Mouse (Mus musculus): ENCODE results near the gene D1Ertd622e.
A peak's percentile ranks its signal among the peaks of the same experiment; 100 is the strongest.

The D1Ertd622e gene

DNA sequence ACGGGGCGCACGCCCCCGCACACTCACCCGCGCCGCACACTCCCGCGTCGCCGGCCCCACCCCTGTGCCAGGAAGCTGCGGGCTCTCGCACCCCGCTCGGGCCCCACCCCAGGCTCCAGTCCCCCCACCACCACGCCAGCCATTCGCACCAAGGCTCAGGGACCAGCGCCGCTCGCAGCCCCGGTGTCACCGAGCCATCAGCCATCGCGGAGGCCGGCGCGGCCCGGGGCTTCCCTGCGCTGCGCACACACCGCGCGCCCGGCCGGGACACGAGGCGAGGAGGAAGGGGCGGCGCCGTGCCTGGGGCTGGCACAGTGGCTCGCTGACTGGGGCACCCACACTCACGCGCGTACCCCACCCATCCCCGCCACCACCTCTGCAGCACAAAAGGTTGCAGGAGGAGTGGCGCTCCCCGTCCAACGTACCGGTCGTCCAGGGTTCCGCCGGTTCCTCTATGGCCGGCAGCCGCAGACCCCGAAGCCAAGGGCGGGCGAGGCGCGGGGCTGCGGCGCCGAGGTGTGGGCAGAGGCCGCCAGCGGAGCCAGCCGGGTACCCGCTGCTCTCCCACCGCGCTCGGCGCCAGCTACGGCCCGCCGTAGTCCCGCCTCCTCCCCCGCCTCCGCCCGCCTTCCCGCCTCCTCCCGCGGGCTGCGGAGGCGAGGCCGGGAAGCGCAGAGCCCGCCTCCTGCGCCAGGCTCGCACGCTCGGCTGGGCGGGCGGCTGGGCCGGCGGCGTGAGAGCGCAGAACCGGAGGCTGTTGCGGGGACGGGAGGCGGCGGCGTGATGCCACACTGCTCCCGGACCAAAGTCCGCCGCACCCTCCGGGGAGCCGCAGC is at the start of gene D1Ertd622e:
Gene D1Ertd622e, minus strand, starts transcription at position 669 of the 836 bp plus-strand sequence.
- peak; percentile 81 for DNase-seq (ENCODE audit: low spot score)

DNA sequence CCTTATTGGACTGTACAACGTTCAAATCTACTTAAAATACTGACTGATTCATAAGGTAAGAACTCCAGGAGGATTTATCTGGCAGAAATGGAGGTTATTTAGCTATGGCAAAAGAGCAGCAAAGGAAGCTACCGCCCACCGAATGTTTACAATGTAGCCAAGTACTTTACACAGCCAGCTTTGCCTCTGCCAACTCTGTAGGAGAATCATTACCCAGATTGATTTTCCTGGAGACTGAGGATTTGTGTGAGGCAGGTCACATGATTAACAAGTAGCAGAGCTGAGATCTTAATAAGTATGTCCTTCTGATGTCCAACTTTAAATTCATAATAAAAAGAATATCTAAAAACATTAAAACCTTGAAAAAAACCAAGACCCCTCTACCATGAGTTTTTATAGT is 48.6 kb upstream of the D1Ertd622e start:
- DNase-seq (ENCODE audit: low spot score) = no peak

DNA sequence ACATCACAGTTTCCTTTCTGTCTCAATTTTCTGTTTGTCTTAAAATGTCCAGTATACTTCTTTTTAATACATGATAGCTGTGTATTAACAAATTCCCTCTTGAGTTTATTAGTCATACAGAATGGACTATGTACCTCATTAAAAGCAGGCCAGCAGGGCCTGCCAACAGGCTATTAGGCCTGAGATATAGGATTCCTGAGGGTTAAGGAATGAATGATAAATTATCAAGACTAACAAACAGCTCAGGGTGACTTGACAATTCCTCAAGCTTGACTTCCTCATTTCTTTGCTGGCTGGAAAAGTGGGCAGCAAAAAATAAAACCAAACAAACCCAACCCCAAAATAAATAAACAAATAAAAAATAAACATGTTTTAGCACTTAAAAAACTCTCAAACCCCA is 43.5 kb upstream of the D1Ertd622e start:
- no peak for DNase-seq (ENCODE audit: low spot score)

DNA sequence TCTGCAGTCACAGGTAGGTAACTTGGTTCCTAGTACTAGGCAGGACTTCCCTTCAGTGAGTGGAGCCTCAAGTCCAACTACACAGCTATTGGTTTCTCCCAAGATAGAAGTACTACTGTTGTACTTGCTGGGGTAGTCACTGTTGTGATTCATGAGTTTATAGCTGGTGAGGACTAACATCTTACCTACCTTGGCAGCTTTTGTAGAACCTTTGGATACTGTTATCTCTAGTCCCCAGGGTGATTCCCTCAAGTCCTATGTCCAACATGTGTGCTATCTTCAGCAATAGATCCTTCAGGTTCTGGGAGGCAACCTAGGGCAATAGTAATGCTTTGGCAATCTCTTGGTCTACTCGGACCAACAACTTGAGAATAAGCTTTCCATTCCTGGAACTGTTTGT is 42.8 kb upstream of the D1Ertd622e start:
- DNase-seq (ENCODE audit: low spot score) = no peak

DNA sequence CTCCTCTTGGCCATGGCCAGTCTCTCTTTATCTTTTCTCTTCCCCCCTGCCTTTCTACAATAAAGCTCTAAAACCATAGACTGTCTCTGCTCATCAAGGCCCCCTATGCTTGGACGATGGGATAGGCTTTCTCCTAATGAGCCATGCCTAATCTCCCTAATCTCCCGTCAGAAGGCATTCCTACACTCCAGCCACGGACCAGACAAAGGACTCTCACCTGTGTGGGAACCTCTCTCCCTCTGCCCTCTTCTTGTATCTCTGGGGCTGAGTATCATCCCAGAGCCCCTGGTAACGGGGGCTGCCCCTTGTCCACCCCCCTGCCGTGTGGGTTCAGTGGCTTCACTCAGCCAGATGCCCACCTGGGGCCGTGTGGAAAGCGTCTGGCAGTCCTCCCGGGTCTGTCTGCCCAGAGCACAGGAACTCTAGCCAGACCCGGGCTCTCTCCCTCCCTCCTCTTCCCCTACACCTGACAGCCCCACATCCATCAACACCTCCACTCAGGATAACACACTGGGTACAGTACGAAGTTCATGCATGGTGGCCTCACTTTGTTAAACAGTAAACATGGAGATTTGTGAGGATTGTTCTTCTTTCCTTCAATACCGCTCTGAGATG is 37.2 kb upstream of the D1Ertd622e start:
- DNase-seq (ENCODE audit: low spot score) = no peak

DNA sequence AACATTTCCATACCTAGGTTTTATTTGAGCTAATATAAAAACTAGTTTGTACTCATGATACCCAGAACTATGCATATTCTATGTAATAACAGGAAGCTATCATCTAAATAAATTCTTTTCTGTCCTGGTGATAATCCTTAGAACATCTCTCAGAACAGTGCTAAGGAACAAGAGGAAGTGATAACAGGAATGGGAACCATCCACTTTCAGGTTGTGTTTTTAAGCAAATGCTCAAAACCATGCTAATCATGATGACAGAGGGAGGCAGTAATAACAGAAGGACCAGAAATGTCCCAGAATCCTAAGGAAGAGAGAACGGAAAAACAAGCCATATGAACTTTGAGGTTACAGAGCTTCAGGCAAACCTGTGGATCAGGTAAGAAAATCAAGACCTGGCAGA is 35.4 kb upstream of the D1Ertd622e start:
- no peak for DNase-seq (ENCODE audit: low spot score)

DNA sequence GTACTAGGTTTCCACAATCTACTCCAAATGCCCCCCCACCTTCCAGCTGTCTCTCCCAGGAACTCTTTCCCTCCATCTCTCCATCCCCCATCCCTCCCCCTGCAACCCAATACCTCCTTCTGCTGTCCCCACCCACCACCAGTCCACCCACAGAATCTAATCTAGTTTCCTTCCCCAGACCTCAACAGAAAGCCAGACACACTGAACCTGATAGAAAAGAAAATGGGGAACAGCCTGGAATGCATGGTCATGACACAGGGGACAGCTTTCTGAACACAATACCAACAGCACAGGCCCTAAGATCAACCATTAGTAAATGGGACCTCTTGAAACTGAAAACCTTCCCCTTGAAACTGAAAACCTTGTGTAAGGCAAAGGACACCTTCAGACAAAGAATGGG is 32.0 kb upstream of the D1Ertd622e start:
- no peak for DNase-seq (ENCODE audit: low spot score)

DNA sequence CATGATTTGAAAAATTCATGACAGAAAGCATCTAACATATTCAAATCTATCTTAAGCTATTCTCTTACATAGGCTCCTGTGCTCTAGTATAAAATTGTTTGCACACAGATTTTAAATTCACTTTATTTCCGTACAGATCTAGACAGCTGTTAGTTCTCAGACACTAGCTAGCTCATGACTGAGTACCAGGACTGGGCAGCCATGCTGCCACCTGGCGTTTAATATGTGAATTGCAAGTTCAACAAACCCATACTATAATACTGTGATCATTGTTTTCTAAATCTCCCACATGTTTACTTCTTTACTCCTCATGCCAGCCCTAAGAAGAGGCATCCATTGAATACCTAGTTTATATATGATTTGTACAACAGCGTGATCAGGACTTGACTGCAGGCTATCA is 26.9 kb upstream of the D1Ertd622e start:
- peak; percentile 64 for DNase-seq (ENCODE audit: low spot score)

DNA sequence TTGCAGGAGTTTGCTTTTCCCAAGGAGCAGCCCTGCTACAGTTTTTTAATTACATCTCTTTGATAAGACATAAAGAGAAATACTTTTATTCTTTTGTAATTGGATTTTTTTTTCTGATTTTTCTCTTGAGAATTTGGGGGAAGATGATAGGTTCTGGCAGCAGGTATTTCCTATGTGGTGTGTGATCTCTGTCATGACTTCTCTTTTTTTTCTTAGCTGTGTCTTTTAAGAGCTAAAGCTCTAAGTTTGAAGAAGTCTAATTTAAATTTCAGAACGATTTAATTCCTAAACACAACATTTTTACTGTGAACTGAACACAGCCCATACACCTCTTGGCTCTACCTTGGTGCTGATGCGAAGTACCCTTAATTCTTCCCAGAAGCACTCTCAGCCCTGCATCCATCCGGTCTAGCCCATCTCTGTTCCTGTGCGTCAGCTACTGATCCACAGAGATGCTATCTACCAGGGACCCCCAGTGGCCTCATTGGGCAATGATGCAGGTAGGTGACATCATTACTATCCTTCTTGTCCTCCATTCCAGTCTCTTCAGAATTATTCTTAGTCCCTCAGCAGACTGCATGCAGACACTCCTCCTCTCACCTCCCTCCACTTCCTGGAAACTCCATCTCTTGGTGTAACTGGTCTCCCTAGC is 14.8 kb upstream of the D1Ertd622e start:
- no peak for DNase-seq (ENCODE audit: low spot score)

DNA sequence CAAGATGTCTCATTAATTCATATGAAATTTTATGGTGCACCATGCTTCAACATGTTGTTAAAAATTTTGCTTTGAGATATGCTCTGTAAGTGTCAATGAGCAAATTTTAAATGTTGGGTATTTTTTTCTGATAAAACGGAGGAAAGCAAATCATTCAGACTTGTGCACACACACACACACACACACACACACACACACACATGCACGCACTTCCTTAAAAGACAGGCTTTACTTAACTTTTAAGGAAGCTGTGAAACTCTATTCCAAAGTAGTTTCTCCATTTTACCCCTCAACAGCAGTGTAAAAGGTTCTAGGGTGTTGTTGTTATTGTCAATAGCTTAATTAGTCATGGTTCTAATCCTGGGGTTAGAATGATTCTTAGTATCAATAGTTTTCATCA is 14.2 kb upstream of the D1Ertd622e start:
- DNase-seq (ENCODE audit: low spot score) = no peak

DNA sequence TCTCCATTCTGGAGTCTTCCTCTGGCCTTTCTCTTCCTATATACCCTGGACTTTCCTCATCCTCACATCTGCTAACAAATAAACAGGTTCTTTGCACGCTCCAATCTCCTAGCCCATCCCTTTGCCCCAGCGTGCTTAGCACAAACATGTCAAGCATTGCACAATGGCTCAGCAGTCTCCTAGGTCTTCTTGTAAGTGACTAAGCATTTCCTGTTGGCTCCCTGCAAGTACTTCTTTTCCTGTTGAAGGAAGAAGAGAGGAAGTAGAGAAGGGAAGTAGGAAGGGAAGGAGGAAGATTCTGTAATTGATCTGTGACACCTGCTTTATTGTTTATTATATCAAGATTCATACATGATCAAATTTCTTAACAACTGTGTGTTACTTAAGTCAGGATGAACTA is 11.0 kb upstream of the D1Ertd622e start:
- no peak for DNase-seq (ENCODE audit: low spot score)

DNA sequence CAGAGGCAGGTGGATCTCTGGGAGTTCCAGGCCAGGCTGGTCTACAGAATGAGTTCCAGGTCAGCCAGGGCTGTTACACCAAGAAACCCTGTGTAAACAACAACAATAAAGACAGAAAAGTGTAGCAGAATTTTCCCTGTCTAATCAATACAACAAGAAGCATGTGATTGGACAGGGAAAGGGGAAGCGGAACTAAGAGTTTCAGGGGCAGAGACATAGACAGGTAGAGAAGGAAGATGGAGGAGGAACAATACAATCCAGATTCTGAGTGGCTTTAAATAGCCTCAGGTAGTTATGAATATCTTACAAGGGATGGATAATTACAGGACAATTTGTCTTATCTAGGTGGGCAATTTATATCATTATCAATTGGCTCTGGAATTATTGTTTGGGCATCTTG is 5.4 kb upstream of the D1Ertd622e start:
- DNase-seq (ENCODE audit: low spot score) = no peak

DNA sequence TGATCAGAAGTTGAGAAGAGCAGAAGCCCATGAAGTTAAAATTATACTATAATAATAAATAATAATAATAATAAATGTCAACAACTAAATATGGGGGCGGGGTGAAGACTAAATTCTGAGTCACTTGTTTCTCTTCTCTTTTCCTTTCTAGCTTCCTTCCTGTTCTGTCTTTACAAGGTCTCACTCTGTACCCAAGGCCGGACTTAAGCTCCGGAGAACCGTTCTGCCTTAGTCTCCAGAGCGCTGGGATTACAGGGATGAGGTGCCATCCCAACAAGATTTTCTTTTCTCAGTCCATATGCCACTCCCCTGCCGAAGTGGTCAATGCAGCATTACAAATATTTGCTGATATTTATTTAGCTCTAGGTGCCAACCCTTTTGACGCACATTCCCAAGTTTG is 450 bp upstream of the D1Ertd622e start:
- peak; percentile 37 for DNase-seq (ENCODE audit: low spot score)

DNA sequence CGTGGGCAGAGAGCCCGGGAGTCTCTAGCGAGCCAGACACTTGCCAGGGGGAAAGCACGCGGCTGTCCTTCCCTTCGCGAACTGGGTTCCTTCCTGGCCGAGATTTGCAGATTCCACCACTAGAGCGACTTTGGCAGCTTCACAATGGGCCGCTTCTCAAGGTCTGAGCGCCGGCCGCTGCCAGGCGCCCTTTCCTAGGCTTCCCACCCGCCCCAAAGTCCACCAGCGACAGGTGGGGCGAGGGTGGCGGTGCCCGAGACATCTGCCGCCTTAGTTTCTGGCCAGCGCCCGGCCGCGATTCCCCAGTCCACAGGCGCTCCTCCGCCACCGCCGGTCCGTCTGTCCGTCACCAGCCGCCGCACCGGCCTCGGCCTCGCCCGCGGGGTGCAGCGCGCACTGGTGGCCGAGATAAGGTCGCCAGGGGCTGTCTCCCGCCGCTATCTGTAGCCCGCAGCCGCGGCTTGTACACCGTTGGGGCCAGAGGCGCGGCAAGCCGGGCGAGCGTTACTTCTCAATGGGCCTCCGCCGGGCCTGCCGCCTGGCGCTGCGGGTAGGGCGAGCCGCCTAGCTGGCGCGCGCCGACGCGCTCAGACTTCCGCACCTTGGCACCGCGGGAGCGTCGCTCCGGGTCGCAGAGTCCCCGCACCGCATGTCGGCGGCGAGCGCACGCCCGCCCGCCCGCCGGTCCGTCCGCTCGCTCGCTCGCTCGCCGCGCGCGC is 1.0 kb downstream of the D1Ertd622e start:
- peak; percentile 73 for DNase-seq (ENCODE audit: low spot score)

DNA sequence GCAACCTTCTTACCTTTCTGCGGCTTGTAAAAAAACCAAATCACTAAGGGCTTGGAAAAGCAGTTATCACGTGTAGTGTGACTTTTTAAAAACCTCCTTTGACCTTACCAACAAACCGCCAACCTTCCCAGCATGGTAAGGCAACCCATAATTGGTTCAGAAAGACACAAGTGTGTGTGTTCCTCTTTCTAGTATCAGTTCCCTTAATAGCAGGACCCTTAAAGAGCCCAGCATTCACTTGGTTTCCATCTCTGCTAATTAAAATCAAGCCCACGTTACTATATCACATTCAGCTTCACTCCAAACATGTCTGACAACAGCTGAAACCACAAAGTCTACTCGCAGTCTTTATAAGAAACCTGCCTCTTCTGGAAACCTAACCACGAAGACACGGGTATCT is 2.5 kb downstream of the D1Ertd622e start:
- peak; percentile 8 for DNase-seq (ENCODE audit: low spot score)

DNA sequence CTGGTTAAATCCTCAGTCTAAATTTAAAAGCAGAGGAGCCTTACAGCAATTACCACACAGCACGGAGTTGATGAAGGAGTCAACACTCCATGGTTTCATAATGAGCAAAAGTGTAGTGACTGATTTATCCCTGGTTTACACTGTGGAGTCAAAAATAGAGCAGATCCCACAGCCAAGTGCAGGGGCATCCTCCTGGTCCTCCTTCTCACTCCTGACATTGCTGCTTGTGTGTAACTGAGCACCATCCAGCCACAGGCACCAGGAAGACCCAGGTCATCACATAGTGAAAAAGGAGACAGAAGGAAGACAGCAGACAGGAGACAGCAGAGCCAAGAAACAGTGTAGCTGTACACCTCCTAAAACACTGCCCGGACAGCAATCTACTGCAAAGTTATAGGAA is 4.1 kb downstream of the D1Ertd622e start:
- DNase-seq (ENCODE audit: low spot score) = no peak

DNA sequence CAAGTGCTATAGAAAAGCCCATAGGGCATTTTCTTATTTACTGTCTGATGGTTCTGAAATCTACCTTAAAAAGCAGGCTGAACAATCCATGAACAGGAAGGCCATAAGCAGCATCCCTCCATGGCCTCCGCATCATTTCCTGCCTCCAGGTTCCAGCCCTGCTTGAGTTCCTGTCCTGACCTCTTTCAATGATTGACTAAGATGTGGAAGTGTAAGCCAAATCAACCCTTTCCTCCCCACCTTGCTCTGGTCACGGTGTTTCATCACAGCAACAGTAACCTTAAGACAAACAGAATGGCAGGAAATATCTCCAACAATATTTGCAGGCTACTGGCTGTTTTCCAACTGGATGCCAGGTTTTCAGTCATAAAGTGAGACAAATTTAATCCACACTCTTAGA is 4.7 kb downstream of the D1Ertd622e start:
- DNase-seq (ENCODE audit: low spot score) = no peak

DNA sequence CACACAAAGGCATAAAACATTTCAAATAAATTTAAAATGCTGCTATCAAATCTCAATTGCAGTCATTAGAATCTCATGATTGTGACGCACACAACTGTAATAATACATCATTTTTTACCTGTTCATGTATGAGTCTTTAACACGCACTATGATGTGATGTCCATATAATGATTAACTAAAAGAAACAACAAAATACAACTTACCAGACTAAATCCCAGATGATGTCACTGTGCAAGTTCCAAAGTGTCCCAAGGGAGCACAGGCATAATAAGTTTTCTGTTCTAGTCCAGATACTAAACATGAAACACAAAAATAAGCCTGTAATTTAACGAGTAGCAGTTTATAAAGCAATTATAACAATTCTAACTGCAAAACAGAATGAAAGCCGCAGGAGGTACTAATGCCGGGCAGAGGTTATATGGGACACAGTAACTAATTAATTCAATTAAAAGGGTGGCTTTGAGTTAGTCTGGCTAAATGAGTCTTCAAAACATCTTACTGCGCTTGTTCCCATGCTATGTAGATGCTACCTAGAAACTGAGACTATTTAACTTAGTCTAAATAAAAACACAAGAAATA is 7.4 kb downstream of the D1Ertd622e start:
- DNase-seq (ENCODE audit: low spot score) = peak; percentile 80

DNA sequence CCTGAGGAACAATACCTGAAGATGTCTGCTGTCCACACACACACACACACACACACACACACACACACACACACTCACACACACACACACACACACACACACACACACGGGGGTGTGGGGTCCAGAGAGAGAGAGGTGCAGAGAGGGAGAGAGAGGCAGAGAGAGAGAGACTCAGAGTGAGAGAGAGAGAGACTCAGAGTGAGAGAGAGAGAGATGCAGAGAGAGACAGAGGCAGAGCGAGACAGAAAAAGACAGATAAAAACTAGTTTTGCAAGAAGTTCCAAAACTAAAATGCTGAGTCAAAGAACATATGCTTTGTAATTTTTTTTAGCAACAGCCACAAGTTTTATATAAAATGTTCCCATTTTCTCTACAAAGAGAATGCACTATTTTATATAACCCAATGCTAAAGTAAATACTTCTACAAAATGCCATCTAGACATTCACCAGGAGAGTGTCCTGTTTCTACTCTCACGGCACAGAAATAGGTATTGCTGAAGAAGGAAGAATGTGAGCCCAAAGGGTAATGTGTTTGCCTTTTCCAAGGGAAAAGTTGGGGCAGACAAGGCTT is 11.2 kb downstream of the D1Ertd622e start:
- no peak for DNase-seq (ENCODE audit: low spot score)

DNA sequence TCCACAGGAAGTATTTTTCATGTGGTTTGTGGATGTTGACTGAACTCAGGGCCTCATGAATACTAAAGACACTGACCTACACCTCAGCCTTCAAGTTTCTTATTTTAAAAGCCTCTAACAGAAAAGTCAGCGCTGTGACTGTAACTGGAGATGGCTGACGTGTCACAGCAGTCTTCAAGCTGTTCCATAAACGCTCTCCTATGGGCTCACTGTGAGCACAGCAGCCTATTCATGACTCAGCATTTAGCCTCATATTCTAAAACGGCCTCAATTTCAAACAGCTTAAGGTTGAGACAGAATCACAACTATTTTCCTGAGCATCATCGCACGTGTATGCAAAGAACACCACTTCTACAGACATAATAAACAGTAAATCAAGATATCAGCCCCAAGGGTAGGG is 11.8 kb downstream of the D1Ertd622e start:
- no peak for DNase-seq (ENCODE audit: low spot score)

DNA sequence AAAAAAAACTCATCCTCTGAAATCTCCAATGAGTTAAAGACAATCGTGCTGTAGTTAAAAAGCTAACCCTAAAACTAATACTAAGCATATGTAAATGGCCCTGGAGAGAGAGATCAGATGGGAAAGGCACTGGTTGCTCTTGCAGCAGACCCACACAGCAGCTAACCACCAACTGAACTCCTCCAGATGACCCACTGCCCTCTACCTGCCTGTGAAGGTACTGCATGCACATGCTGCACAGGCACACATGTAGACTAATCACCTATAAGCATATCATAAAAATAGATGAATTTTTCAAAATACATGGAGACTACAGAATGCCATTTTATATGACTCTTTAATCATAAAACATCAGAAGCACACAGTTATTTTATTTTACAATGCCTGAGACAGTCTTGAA is 14.8 kb downstream of the D1Ertd622e start:
- no peak for DNase-seq (ENCODE audit: low spot score)

DNA sequence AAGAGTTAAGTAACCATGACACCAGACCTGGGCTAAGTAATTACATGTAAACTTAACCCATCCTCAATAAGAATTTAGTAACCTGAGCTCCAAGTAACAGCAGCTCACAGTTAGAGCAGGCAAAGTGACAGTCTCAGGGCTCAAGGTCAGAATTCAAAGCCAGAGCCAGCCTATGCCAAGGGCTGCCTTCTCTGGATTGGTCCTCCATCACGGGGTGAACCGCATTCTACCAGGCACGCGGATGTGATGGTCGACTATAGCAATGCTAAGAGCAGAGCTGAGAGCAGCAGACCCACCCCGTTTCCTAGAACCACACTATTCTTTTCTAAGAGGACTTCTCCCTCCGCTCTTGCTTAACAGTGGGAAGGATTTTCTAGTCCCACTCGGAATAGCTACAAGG is 27.8 kb downstream of the D1Ertd622e start:
- DNase-seq (ENCODE audit: low spot score) = no peak
